Mouse (Mus musculus): ENCODE results near the gene Sema3e.

Gene Sema3e

GRCm38 (mm10) chr5:14198344-14199040 lies 173.4 kb downstream of the Sema3e start:
- no peak for DNase-seq (ENCODE audit: low read depth, low spot score)

GRCm38 (mm10) chr5:14206794-14207193 lies 181.7 kb downstream of the Sema3e start:
- DNase-seq (ENCODE audit: low read depth, low spot score): no peak

DNA sequence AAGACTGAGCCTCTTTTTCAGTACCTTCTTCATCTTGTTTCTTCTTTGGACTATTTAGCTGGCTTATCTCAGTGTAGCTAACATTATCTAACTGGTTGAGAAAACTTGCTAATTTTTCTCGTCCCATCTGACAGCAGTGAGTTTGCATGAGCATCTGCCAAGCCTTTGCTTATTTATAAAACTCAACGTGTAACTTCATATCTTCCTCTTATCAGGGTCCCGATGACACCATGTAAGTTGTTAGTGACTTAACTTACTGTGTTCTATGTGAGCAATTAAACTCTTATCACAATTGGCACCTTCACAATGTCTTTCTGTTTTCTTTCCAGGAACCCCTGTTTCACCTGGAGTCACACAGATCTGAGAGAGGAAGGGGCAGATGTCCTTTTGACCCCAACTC lies 184.9 kb downstream of the Sema3e start:
- DNase-seq (ENCODE audit: low read depth, low spot score): no peak

DNA sequence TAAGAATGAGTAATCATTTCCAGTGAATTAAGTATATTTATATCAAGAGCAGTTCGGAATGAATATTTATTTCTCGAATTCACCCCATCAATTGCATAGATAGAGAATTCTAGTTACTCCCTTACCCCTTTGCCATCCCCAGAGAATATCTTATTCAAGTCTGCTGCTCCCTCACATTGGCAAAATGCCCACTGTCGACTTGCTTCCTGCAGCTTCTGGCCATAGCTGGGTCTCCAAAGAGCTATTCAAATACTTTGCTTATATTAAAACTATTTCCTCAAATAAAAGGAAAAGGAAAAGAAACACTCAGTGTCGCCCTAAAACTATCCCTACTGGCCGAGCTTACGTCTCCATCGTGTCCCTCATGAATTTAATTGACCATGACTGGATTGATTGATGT lies 191.1 kb downstream of the Sema3e start:
- DNase-seq (ENCODE audit: low read depth, low spot score): no peak

DNA sequence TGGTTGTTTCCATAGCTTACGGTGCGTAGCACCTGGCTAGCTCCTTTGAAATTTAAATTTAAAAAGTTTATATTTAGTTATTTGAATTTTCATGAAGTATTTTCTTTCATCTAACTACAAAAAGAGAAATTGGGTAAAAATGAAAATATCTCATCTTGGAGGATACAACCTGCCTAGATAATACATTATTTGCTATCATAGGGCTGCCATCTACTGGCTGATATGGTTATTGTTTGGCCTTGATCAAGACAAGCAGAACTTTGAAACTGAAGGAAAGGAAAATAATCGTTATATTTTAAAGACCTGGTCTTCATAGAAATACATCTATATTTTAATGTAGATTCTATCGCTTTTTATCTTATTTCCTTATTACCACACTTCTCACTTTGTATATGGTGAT lies 193.6 kb downstream of the Sema3e start:
- DNase-seq (ENCODE audit: low read depth, low spot score): peak; percentile 78

DNA sequence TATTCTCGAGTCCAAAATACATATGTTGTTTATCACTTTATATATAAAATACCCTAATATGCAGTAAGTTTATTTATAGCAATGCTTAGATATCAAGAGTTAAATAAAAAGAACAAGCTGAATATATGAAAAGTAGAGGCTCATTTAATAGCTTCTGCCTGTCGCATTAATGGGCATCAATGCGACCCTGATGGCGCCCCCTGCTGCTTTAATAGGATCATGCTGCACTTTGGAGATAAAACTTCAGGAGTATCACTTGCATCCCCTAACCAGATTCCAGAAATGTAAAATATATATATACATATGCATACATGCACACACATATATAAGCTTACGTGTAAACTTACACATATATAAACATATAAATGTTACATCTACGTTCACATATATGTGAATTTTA lies 199.4 kb downstream of the Sema3e start:
- no peak for DNase-seq (ENCODE audit: low read depth, low spot score)

GRCm38 (mm10) chr5:14231027-14231426 lies 206.0 kb downstream of the Sema3e start:
- no peak for DNase-seq (ENCODE audit: low read depth, low spot score)

DNA sequence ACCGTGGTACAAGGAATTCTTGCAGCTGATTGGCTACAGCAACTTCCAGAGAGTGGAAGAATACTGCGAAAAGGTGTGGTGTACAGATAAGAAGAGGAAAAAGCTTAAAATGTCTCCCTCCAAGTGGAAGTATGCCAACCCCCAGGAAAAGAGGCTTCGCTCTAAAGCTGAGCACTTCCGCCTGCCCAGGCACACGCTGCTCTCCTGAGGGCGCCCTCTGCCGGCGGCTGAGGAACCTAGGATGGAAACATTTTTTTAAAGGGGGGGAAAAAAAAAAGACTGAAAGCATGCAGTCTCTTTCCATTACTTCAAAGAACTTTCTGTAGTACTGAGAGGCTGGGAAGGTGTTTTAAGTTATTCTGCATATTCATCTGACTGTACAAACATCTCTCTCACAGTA lies 227.5 kb downstream of the Sema3e start:
- DNase-seq (ENCODE audit: low read depth, low spot score): peak; percentile 63

GRCm38 (mm10) chr5:14253328-14253727 lies 228.3 kb downstream of the Sema3e start:
- DNase-seq (ENCODE audit: low read depth, low spot score): peak; percentile 82

DNA sequence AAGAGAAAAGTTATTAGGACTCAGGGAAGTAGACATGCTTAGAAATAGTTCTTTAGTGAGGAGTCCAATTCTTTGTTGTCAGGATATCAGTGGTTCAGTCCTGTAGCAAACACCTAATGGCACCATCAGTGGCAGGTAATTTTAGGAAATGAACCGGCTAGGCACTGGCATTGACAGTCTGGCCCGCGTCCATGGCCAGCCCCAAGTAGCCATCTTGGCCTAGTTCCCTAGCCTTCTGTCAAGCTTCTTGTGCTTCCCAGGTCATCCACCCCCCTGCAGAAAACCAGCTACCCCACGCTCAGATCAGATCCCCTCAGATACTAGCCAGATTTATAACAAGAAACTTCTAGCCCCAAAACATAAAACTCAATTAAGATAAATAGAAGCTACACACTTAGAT lies 235.1 kb downstream of the Sema3e start:
- DNase-seq (ENCODE audit: low read depth, low spot score): no peak

- no peak for DNase-seq (ENCODE audit: low read depth, low spot score)
These were observed 242.3 kb downstream of the Sema3e start for GRCm38 (mm10) chr5:14267400-14267799.

Measured in 3T3-L1 (cell line).